Mouse (Mus musculus) cerebellum, postnatal 4 days (tissue): ENCODE measurements around the gene Gmpr.

Experiments
- DNase-seq, 2 experiments: peaks; one replicate each; pipeline ENCODE4 v3.0.0; 2022; ENCODE audit warnings: low spot score in 2 of 2, mixed read lengths in 1 of 2

Gene Gmpr

DNA sequence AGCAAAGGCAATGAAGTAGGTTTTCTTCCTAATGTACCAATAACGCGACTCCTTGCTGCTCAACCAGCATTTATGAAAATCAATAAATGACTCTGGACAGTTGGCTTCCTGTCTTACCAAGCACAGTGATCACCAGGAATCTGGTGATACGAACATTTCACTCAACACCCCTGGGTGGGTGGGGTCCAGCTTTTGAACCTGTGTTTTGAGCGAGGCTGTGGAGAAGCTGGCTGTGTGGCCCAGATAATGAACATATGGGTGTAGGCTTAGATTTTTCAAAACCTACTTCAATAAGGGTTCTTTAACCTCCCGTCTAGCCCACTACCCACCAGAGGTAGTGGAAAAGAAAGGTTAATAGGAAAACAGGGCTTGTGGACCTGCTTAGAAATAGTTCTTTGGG, 4.5 kb upstream of the Gmpr start:
- DNase-seq = no peak

DNA sequence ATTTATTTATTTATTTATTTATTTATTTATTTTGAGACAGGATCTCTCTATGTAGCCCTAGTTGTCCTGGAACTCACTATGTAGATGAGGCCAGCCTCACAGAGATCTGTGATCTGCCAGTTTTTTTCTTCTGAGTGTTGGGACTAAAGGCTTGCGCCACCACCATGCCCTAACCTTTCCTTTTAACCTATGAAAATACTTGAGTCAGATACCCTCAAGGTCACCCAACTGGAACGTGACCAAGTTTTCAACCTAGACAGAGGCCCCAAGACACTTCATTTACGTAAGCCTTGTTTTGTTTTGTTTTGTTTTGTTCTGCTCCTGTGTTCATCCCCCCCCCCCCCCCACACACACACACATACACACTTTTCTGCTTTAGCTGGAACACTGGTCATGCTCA, 1.7 kb upstream of the Gmpr start:
- no peak for DNase-seq

DNA sequence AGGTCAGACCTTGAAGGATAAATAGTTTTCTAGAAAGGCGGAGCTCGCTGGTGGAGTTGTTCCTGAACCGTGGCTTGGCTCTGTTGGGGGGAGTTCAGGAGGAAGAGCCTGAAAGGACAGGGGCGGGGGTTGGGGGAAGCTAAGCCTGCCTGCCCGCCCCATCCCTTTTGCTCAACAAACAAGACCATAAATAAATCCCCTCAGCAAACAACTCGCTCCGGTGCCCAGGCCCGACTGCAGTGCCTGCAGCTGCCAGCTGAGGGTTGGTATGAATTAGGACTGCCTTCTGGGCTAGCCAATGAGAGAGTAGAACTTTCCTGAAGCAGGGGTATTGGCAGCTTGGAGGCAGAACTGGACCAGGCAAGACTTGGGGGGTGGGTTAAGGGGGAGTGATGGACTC, 1.3 kb downstream of the Gmpr start:
- DNase-seq = peak in 1 of 2 experiments; percentile 35

DNA sequence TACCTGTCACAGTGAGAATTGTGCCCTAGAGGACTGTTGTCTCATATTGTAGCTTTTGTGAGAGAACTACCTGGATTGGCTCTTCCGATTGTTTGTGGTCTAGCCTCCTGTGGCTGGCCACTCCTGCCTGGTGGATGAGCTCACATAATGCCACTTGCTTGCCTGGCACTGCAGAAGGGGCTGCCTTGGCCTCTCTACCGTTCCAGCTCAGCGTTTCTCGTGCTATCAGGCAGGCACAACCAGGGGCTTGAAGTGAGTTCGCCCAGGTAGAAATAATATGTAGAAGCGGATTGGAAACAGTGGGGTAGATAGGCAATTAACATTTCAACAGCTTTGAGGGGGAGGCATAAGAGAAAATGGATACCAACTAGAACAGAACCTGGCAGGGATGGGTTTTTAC, 2.1 kb downstream of the Gmpr start:
- DNase-seq = no peak

DNA sequence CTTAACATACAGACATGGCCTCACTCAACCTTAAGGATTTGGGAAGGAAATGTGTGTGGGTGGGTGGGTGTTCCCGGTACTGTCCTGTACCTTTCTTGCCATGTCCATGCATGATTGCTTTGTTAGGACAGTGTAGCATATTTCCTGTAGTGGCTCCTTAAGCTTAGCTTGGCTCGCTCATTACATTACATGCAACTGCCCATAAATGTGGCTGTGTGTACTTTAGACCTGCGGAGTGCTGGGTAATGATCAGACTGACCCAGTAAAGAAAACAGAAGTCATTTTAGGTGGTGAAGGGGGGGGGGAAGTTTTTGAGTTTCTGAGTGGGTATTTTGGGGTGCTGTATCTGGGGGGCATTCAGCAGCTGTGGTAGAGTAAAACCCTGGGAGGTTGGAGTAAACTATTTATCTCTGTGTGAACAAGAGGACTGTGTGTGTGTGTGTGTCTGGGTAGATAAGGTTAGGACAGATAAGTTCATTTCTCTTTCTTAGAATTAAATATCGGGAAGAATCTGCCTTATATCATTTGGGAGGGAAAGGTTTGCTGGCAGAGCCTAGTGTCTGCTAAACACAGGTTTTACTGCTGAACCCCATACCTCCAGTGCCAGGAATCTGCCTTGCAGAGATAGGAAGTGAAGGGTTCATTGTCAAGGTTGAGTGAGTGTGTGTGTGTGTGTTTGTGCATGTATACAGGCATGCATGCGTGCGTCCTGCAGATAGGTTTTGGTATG, 4.6 kb downstream of the Gmpr start:
- no peak for DNase-seq

DNA sequence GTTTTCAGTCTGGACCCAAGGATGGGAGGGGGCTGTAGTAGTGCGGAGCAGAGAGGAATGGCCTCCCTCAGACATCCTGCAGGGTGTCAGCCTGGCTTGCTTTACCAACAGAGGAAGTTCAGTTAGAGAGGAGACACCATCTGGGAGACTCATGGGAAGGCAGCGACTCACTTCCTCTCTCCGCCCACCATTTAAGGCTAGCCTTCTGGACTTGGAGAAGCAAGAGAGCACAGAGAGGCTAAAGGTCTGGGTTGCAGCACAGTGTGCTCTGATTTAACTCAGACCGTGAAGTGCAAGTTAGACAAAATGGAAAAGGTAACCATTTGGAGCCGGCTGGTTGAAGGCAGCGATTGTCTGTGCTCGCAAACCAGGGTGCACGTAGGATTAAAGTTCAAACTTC, 5.3 kb downstream of the Gmpr start:
- DNase-seq = no peak

DNA sequence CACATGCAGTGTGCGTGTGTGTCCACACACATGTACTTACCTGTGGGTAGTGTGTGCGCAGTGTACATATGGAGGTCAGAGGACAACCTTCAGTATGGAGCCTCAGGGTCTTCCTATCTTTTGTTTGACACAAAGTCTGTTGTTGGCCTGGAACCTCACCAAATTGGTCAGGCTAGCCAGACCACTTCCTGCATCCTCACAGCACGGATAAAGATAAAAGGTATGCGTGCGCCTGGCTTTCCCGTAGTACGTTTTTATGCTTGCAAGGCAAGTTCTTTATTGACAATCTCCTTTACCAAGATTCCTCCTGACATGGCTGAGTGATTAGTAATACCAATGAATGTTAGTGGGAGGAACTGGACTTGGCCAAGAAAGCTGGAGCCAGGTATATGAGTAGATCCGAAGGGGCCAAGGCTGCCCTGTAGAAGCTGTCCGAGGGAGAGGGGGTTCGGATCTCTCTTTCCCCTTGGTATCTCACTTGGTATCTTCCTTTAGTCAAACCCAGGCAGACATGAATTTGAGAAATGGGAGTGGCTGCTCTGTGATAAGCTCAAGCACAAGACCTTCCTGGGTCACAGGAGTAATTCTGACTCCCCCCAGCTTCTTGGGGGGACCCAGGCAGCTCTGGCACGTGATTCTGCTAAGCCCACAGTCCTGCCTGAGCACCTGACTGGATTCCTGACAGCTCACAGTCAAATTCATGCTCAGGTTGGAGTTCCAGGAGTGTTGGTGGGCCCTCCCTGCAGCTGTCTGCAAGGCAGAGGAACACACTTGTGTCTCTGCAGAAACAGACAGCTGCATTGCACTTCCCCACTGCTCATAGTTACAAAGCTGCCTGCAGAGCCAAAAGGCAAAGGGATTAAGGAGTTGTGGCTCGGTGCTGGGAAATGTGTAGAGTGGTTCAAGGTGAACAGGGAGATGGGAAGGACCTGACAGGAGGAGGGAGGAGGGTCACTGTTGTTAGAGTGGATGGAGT, 6.1 kb downstream of the Gmpr start:
- DNase-seq = no peak

DNA sequence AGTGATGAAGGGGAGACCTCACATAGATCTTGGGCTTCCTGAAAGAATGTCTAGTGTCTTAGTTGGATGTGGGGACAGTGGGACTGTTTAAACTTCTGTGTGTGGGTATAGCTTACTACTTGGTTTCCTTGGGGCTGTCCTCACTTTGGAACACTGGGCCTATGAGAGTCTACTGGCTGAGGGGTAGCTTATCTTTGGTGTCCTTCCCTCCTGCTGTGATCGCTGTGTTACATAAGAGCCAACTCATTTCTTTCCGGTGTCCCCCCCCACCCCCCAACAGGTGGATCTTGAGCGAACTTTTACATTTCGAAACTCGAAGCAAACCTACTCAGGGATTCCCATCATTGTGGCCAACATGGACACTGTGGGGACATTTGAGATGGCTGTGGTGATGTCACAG, 6.9 kb downstream of the Gmpr start:
- no peak for DNase-seq

DNA sequence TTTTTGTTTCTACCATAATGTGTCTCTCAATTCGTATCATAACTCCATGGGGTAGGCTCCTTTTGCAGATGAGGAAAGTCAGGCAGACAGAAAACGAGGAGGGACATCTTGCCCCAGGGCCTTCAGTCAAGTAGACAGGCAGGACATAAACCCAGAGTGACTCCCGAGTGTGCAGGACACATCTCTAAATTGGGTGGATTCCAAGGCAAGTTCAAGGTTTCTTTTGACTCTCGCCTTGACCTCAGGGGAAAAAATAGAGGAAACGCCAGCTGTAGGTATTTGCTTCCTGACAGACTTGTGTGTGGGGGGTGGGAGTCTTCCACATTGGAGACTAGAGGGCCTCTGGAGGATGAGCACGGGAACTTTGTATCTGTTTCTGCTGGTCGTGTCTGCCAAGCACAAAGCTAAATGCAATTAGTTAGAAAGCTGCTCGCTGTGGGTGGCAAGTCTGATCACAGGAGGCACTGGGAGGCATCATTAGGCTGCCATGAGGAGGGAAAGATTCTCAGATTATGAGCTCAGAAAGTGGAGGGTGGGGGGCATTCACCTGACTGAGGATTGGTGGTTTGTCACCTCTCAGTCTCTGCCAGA, 7.7 kb downstream of the Gmpr start:
- DNase-seq = no peak

DNA sequence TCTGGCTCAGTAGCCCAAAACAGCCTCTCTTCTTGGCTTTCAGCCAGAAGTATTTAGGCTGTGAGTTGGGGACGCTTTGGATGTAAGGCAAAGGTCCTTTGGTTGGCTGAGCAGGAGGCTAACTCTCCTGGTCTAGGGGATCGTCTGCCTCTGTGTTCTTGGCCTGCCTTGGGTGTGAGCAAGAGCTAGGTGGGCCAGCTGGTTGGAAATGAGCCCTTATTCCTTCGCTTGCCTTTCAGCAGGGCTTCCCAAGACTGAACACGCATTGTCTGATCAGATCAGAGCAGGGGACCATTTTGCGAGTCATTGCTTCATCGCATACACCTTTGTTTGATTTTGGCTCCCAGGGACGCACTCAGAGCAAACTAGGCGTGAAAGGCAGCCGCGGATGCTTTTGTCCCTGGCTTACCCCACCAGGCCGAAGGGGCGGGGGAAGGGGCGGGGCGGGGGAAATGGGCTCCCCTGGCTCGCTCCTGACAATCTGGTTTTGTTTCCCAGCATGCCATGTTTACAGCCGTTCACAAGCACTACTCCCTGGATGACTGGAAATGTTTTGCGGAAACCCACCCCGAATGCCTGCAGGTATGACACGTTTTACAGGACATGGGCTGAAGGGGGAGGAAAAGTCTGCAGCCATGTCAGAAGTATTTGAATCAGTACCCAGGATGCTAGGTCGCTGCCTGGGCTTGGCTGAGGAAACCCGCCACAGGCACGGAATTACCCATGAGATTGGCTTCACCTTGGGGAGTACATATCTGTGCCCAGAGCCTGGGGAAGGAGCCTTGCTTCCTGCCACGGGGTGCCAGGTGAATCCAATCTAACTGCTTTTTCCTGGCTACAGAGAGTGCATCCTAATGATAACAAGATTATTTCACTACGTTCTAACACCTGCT, 9.5 kb downstream of the Gmpr start:
- DNase-seq = peak in 1 of 2 experiments; percentile 44

DNA sequence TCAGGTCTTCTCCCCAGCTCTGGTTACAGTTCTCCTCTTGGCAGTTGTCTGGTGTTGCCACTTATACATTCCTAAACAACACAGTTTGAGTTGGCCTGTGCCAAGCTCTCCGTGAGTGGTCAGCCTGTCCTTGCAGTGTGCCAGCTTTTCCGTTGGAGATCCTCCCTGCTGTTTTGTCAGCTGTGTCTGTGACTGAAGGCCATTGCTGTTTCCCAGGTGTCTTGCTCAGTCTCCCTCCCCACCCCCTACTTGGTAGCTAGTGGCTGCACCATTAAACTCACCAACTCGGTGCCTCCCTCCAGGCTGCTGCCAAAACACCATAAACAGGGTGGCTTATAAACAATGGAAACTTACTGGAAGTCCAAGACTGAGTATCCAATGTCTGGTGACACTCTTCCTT, 17.1 kb downstream of the Gmpr start:
- DNase-seq = peak in 1 of 2 experiments; percentile 14

DNA sequence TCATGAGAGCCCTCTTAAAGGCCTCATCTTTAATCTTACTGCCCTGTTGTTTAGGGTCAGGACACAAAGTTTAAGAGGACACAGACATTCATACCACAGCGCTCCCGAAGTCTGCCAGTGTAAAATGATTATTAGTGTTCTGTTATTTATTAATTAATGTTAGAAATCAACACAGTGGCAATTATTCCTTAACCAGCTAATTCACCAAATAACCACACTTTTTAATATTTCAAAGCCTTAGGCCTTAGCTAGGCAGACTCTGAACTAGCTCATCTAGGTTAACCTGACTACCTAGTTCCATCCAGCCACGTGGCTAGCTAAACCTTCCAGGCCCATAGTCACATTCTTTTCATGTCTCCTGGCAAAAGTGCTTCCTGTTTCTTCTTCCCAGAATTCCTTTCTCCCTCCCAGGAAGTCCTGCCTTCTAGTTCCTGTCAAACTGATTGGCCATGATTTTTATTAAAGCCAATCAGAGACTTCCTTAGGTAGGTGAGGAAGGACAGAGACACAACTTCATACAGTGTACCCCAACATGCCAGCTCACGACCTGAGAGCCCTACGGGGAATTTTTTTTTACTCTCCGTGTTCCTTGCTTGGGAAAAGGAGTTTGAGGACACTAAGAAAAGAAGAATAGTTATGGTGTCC, 17.7 kb downstream of the Gmpr start:
- DNase-seq = no peak

DNA sequence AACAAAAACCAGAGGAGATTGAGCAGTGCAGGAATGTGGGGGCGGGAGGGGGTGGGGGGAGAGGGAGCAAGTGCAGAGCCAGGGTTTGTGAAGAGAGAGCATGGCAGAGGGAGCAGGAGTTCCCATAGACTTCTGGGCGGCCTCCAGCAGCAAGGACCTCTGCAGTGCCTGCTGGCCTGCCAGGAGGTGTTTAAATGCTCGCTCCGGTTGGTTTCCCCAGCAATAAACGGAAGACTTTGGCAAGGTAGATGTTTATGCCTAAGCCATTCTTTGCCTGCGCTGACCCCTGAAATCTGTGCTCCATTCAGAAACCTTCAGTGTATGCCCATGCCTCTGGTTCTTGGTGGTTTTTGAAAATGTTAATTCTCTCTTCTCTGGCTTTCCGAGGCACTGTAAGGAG, 19.0 kb downstream of the Gmpr start:
- peak in 1 of 2 experiments; percentile 17 for DNase-seq

DNA sequence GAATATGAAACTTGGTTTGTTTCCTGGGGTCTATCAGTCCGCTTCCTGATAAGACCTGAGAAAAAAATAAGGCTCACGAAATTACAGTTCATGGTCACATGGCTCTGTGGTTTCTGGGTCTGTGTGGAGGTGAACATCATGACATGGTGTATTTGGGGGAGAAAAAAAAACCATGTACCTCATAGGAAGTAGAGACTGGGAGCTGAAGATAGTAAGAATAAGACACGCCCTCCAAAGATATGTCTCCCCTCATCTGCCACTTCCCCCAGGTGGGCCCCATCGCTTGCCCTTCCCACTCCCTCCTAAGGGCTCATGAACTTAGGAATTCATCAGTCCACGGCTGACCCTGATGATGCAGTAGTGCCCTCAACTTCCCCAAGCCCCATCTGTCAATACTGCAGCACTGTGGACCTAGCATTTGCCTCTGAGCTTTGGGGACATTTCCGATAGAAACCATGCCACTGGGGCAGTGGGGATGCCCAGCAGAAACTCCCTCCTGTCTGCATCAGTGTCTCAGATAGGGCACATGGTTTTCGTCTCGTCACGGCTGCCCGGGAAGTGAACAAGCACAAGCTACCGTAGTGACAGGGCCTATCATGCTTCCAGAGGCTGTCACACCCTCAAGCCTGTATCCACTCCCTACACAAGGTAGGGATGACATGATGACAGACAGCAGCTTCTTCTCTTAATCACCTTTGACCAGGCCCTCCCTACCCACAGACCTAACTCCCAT, 20.2 kb downstream of the Gmpr start:
- DNase-seq = no peak

DNA sequence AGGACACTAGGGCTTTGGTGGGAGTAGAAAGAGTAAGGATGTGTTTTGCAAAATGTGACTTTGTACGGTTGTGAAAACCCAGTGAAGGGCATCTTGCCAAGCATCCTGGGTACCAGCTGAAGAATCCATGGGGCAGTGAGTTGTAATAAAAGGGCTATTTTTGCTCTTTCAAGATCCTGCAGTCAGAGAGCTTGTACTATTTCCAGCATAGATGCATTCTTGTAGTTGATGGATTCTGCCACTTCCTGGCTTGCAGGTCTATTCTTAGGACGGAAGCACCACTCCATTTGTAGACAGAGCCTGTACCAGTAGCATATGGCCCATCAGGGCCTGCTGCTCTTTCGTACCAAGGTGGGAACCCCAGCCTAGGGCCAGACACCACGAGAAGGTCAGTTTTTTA, 21.5 kb downstream of the Gmpr start:
- peak in 1 of 2 experiments; percentile 19 for DNase-seq

DNA sequence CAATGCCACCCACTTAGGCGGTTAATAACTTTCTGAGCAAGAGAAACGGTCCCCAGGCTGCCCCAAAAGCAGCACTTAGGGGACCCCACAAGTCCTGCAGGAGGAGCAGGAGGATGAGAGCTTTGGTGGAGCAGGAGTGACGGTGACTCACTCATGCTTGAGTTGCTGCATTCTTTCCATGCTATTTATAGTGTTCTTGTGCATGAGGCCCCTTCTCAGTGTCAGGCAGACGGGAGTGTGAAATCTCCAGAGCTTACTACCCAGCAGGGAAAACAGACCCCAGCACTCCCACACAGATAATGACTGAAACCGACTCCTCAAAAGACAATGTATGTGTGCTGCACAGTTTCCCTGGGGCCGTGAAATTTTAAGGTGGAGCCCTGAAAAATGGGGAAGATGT, 23.5 kb downstream of the Gmpr start:
- no peak for DNase-seq

DNA sequence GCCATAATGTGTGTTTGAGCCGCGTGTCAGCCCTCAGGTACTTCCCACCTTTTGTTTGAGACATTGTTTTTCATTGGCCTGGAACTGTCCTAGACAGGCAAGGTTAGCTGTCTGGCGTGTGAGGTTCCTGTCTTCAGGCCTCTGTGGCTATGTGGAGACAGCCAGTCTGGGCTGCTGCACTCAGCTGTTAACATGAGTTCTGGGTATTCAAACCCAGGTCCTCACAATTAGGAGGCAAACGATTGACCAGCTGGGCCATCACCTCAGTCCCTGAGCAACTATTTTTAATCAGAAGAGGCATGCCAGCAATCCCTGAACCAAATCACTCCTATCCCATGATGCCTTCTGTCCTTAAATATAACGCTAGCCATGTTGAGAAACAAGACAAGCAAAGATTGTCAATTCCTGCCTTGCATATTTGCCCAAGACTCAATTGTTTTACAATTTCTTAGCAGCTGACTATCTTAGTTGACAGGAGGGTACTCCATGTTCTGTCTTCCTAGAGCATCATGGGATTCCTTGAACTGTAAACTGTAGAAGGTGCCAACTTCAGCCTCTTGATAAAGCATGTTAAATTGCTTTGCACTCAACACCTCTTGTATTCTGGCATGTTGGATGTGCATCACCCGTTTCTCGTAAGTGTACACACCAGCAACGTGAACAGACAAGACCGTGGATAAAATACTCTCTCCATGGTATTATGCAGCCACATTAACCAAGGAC, 28.6 kb downstream of the Gmpr start:
- DNase-seq = no peak

DNA sequence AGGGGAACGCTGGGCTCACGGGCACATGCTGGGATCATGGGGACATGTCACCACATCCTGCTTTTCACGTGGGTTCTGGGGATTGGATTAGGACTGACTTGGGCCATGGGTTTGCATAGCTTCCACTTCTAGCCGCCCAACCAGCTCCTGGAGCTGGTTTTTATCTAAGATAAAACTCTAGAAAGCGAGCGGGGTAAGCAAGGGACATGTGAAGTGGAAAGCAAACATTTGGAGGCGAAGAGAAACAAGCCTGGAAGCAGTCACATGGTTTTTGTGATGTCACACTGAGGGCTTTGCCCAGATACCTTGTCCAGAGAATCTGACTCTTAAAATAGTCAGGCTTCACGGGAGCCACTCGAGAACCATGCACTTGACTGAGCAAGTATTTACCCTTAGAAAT, 29.9 kb downstream of the Gmpr start:
- no peak for DNase-seq

DNA sequence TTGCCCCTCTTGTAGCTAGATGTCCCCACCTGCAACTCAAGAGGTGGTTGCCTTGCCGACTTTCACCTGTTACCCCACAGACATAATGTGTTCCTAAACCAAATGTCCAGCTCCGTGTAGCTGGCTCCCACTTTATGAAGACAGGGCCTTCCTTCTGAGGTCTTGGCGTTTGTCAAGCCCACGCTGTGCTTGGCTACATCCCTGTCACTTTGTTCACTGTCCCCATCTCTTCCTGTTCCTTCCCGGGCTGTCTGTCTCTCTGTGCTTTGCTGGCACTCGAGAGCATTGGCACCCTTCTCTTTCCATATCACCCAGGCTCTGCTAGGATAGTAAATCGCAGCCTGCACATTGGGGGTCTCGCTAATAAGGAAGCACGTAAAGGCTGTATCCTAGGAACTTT, 30.8 kb downstream of the Gmpr start:
- no peak for DNase-seq
